Mouse (Mus musculus): ENCODE results near the gene Gse1.

GRCm38 (mm10) chr8:120325172-120325767, 97.0 kb downstream of the Gse1 start:
- TF ChIP-seq POLR2A (IDR thresholded peaks at IDR 0.05; ENCODE audit: borderline replicate concordance, control insufficient read depth, low read depth, low read length) = no peak
- TF ChIP-seq CTCF (IDR thresholded peaks at IDR 0.05; ENCODE audit: control insufficient read depth, insufficient read depth, low read length) = no peak
